Mouse (Mus musculus) MEL (cell line): Measurements from ENCODE around the gene Wasf2.

Source experiments
- CTCF ChIP-seq, 3 experiments: IDR thresholded peaks in 2 of 3; conservative IDR thresholded peaks in 1 of 3; 2 replicates each; pipeline ENCODE4 v1.5.1; 2011 to 2012; ENCODE audit warnings: low read length in 3 of 3, low read depth in 2 of 3, mild to moderate bottlenecking in 2 of 3, improper control_type of control experiment in 1 of 3, inconsistent platforms in 1 of 3, mixed read lengths in 1 of 3, moderate library complexity in 1 of 3; ENCODE audit not compliant: control insufficient read depth in 1 of 3, insufficient read depth in 1 of 3, poor library complexity in 1 of 3, severe bottlenecking in 1 of 3
- JUND ChIP-seq: IDR thresholded peaks from 2 replicates; pipeline ENCODE4 v1.6.1; 2011; ENCODE audit warnings: low read depth, mild to moderate bottlenecking, improper control_type of control experiment, low read length
- MEF2A ChIP-seq: IDR thresholded peaks from 2 replicates; pipeline ENCODE4 v1.6.1; 2014; ENCODE audit warnings: low read depth, mild to moderate bottlenecking, inconsistent platforms, low read length, improper control_type of control experiment; ENCODE audit not compliant: poor library complexity, insufficient replicate concordance, severe bottlenecking; ENCODE audit errors: extremely low read depth
- POLR2A ChIP-seq, 2 experiments: IDR thresholded peaks; 2 replicates each; pipeline ENCODE4 v1.6.1; 2011 to 2012; ENCODE audit warnings: low read length in 2 of 2, mild to moderate bottlenecking in 2 of 2, control low read depth in 1 of 2, improper control_type of control experiment in 1 of 2, low read depth in 1 of 2, moderate library complexity in 1 of 2; ENCODE audit not compliant: control insufficient read depth in 1 of 2, insufficient read depth in 1 of 2, poor library complexity in 1 of 2
- RAD21 ChIP-seq: IDR thresholded peaks from 2 replicates; pipeline ENCODE4 v1.6.1; 2011; ENCODE audit warnings: mild to moderate bottlenecking, low read depth, low read length, improper control_type of control experiment
- RCOR1 ChIP-seq: IDR thresholded peaks from 2 replicates; pipeline ENCODE4 v1.6.1; 2012; ENCODE audit warnings: low read depth, mild to moderate bottlenecking, inconsistent platforms, low read length, improper control_type of control experiment
- SIN3A ChIP-seq: IDR thresholded peaks from 2 replicates; pipeline ENCODE4 v1.6.1; 2012; ENCODE audit warnings: low read length, improper control_type of control experiment, inconsistent platforms
- SMC3 ChIP-seq: IDR thresholded peaks from 2 replicates; pipeline ENCODE4 v1.6.1; 2011; ENCODE audit warnings: low read depth, low read length, improper control_type of control experiment
- TAL1 ChIP-seq: IDR thresholded peaks from 2 replicates; pipeline ENCODE4 v1.6.1; 2012; ENCODE audit warnings: mild to moderate bottlenecking, inconsistent platforms, low read length, moderate library complexity, mixed read lengths
- USF1 ChIP-seq: IDR thresholded peaks from 2 replicates; pipeline ENCODE4 v1.6.1; 2014; ENCODE audit warnings: low read depth, mild to moderate bottlenecking, inconsistent platforms, low read length, improper control_type of control experiment, moderate library complexity

- TF ChIP-seq RCOR1 (no peak), SIN3A (no peak), TAL1 (no peak), CTCF (IDR thresholded peaks at IDR 0.05 in 2 of 3, conservative IDR thresholded peaks at IDR 0.05 in 1 of 3; ENCODE audit: control insufficient read depth in 1 of 3, insufficient read depth in 1 of 3, low read depth in 2 of 3, low read length in 3 of 3, poor library complexity in 1 of 3, severe bottlenecking in 1 of 3) (no peak), RAD21 (no peak), POLR2A (IDR thresholded peaks at IDR 0.05; ENCODE audit: control insufficient read depth in 1 of 2, insufficient read depth in 1 of 2, low read depth in 1 of 2, low read length in 2 of 2, poor library complexity in 1 of 2) (no peak), JUND (no peak), SMC3 (no peak), USF1 (no peak), MEF2A (no peak)
Measured at GRCm38 (mm10) chr4:133174361-133174760, 44.1 kb downstream of the Wasf2 start.
